Mouse (Mus musculus): ENCODE data around the gene Lce1h. TPM values are rescaled to one million over a fixed set of nuclear protein-coding genes. Genes with fewer than 3 reads are reported as not detected.

The Lce1h gene
- not detected in 2 replicates for polyA plus RNA-seq (2015; fragmentation: Nextera tagmentation; extraction: Ambion mirVana)

DNA sequence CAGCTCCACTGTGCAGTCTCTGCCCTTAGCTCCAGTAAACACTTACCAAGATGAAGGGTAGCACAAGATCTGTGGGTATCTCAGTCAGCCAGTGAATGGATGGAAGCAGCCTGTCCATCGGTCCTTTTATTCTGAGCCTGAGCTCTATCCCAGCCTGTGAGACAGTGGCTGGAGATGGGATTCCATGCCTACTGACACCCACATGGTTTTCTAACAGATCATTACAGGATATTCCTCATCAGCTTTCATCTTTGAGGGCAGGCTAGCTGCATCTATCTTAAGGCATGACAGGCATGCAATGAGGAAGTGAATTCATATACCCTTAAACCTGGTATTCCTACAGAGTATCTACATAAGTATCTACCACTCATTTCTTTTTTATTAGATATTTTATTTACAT is at the start of gene Lce1h:
TSS of gene Lce1h (minus strand) at position 101 of the 400 bp plus-strand sequence.
- no peak within 1 kb of the TSS for H3K4me2 ChIP-seq
- H3K27me3 ChIP-seq, result no peaks in the 10 kb centered on the region
- H3K4me1 ChIP-seq (replicated peaks), result no peaks in the 10 kb centered on the region
- H3K36me3 ChIP-seq, result no peaks in the 10 kb centered on the region
- ATAC-seq (ENCODE audit: low FRiP score), result no peak
- no peaks in the 10 kb centered on the region for H3K9me3 ChIP-seq
- 89% methylated on average over 1 of the region's 1 CpGs for WGBS
- no peak within 1 kb of the TSS for H3K9ac ChIP-seq
- H3K4me3 ChIP-seq, result no peak within 1 kb of the TSS
- no peak within 1 kb of the TSS for H3K27ac ChIP-seq

GRCm38 (mm10) chr3:92807791-92808190 is 42.9 kb upstream of the Lce1h start, which contains the start of gene Lce1k:
TSS of gene Lce1k (minus strand) at chr3:92807891.
- Histone ChIP-seq H3K9me3 (no peaks in the 10 kb centered on the region), H3K36me3 (no peaks in the 10 kb centered on the region), H3K4me3 (no peak within 1 kb of the TSS), H3K27ac (no peak within 1 kb of the TSS), H3K4me1 (replicated peaks) (no peaks in the 10 kb centered on the region), H3K27me3 (no peaks in the 10 kb centered on the region), H3K9ac (no peak within 1 kb of the TSS), H3K4me2 (no peak within 1 kb of the TSS)
- ATAC-seq (ENCODE audit: low FRiP score), result no peak

- Histone ChIP-seq H3K36me3 (no peaks in the 10 kb centered on the region), H3K4me1 (replicated peaks) (no peaks in the 10 kb centered on the region), H3K27me3 (no peaks in the 10 kb centered on the region), H3K4me2 (no peak within 1 kb of the TSS), H3K27ac (no peak within 1 kb of the TSS), H3K4me3 (no peak within 1 kb of the TSS), H3K9me3 (no peaks in the 10 kb centered on the region), H3K9ac (no peak within 1 kb of the TSS)
- WGBS, result 97% methylated on average over 1 of the region's 1 CpGs
- ATAC-seq (ENCODE audit: low FRiP score), result no peak
Observed at GRCm38 (mm10) chr3:92790414-92790813, 25.5 kb upstream of the Lce1h start, which contains the start of gene Lce1j. TSS of gene Lce1j (minus strand) at chr3:92790514.

DNA sequence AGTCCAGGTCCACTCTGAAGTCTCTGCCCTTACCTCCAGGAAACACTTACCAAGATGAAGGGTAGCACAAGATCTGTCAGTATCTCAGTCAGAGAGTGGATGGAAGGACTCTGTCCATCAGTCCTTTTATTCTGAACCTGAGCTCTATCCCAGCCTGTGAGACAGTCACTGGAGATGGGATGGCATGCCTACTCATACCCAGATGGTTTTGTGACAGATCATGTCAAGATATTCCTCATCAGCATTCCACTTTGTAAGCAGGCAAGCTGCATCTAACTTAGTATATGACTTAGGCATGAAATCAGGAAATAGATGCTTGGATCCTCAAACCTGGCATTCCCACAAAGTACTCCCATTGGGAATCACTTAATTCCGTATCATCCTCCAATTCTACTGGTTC is 13.9 kb upstream of the Lce1h start, which contains the start of gene Lce1i:
TSS of gene Lce1i (minus strand) at position 101 of the 400 bp plus-strand sequence.
- H3K9me3 ChIP-seq, result no peaks in the 10 kb centered on the region
- no peak for ATAC-seq (ENCODE audit: low FRiP score)
- H3K27me3 ChIP-seq, result no peaks in the 10 kb centered on the region
- 93% methylated on average over 1 of the region's 1 CpGs for WGBS
- no peak within 1 kb of the TSS for H3K27ac ChIP-seq
- H3K36me3 ChIP-seq, result no peaks in the 10 kb centered on the region
- no peak within 1 kb of the TSS for H3K9ac ChIP-seq
- no peak within 1 kb of the TSS for H3K4me2 ChIP-seq
- no peaks in the 10 kb centered on the region for H3K4me1 ChIP-seq (replicated peaks)
- H3K4me3 ChIP-seq, result no peak within 1 kb of the TSS

DNA sequence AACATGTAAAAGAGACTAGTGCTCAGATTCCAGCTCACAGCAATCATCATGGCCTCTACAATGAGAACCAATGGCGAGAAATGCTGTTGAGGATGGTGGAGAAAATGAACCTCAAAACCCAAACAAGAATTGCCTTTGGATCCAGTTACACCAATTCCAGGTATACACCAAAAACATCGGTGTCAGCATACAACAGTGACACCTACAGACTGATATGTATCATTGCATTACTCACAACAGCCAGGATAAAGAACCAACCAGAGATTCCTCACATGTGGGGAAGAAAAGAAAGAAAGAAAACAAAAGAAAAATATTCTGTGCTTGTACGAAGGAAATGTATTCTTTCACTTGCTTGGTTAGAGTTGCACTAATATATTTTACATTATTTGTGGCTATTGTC is 6.7 kb upstream of the Lce1h start:
- no peaks in the 10 kb centered on the region for H3K4me1 ChIP-seq (replicated peaks)
- no peaks in the 10 kb centered on the region for H3K9me3 ChIP-seq
- no peak overlapping the region for H3K27ac ChIP-seq
- no peaks in the 10 kb centered on the region for H3K27me3 ChIP-seq
- H3K4me2 ChIP-seq, result no peak overlapping the region
- ATAC-seq (ENCODE audit: low FRiP score), result no peak
- no peak overlapping the region for H3K4me3 ChIP-seq
- no peak overlapping the region for H3K9ac ChIP-seq
- no peaks in the 10 kb centered on the region for H3K36me3 ChIP-seq
- 25% methylated on average over 3 of the region's 3 CpGs for WGBS

DNA sequence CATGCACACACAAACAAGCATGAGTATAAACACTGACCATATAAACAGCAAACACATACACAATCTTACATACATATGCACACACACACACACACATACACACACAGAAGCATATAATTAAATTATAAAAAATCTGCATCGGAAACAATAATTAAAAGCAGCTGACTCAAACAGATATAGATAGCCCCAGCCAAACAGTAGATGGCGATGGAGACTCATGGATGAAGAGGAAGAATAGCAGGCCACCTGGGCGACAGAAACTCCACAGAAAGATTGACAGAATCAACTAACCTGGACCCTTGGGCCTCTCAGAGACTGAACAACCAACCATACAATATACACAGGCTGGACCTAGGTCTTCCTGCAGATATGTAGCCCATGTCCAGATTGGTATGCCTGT is 11.7 kb downstream of the Lce1h start:
- 0 out of 2 replicates have a peak, but pooled peaks have one; percentile 36 for ATAC-seq (ENCODE audit: low FRiP score)
- Histone ChIP-seq H3K4me1 (replicated peaks) (no peaks in the 10 kb centered on the region), H3K27ac (no peak overlapping the region), H3K9ac (no peak overlapping the region), H3K27me3 (no peaks in the 10 kb centered on the region), H3K9me3 (no peaks in the 10 kb centered on the region), H3K4me2 (no peak overlapping the region), H3K36me3 (no peaks in the 10 kb centered on the region), H3K4me3 (no peak overlapping the region)
- WGBS, result 47% methylated on average over 3 of the region's 3 CpGs

- no peak within 1 kb of the TSS for H3K9ac ChIP-seq
- WGBS, result 91% methylated on average over 1 of the region's 1 CpGs
Observed at GRCm38 (mm10) chr3:92752238-92752637, 12.6 kb downstream of the Lce1h start, which contains the start of gene Lce1g. TSS of gene Lce1g (minus strand) at chr3:92752338.

GRCm38 (mm10) chr3:92738996-92739395 is 25.9 kb downstream of the Lce1h start, which contains the start of gene Gm38119:
TSS of gene Gm38119 (minus strand) at chr3:92739096.
- Histone ChIP-seq H3K4me3 (no peak within 1 kb of the TSS), H3K4me2 (no peak within 1 kb of the TSS), H3K9me3 (no peaks in the 10 kb centered on the region), H3K27ac (no peak within 1 kb of the TSS), H3K36me3 (no peaks in the 10 kb centered on the region), H3K9ac (no peak within 1 kb of the TSS), H3K27me3 (no peaks in the 10 kb centered on the region), H3K4me1 (replicated peaks) (no peaks in the 10 kb centered on the region)
- WGBS, result 70% methylated on average over 1 of the region's 1 CpGs
- no peak for ATAC-seq (ENCODE audit: low FRiP score)

More at GRCm38 (mm10) chr3:92752238-92752637, 12.6 kb downstream of the Lce1h start, which contains the start of gene Lce1g:
- no peaks in the 10 kb centered on the region for H3K36me3 ChIP-seq
- no peak within 1 kb of the TSS for H3K4me2 ChIP-seq
- no peaks in the 10 kb centered on the region for H3K27me3 ChIP-seq
- ATAC-seq (ENCODE audit: low FRiP score), result no peak
- H3K9me3 ChIP-seq, result no peaks in the 10 kb centered on the region
- no peaks in the 10 kb centered on the region for H3K4me1 ChIP-seq (replicated peaks)
- H3K27ac ChIP-seq, result no peak within 1 kb of the TSS
- H3K4me3 ChIP-seq, result no peak within 1 kb of the TSS

GRCm38 (mm10) chr3:92722631-92723030 is 42.2 kb downstream of the Lce1h start:
- ATAC-seq (ENCODE audit: low FRiP score), result no peak

DNA sequence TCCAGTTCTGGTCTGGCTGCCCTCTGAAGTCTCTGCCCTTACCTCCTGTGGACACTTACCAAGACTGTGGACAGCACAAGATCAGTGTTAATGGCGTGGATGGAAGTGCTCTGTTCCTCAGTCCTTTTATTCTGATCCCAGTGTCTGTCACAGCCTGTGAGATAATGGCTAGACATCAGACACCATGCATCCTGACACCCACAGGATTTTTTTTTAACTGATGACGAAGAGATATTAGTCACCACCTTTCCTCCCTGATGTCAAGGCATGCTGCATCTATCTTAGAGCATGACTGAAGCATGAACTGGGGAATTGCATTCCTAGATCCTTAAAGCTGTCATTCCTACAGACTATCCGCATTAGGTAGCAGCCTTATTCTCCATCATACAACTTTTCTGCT is 44.6 kb downstream of the Lce1h start, which contains the start of gene Lce1f:
TSS of gene Lce1f (minus strand) at position 101 of the 400 bp plus-strand sequence.
- Histone ChIP-seq H3K9ac (no peak within 1 kb of the TSS), H3K27ac (no peak within 1 kb of the TSS), H3K27me3 (no peaks in the 10 kb centered on the region), H3K4me1 (replicated peaks) (no peaks in the 10 kb centered on the region), H3K4me3 (no peak within 1 kb of the TSS), H3K36me3 (no peaks in the 10 kb centered on the region), H3K4me2 (no peak within 1 kb of the TSS), H3K9me3 (no peaks in the 10 kb centered on the region)
- 79% methylated on average over 3 of the region's 3 CpGs for WGBS
- ATAC-seq (ENCODE audit: low FRiP score), result no peak

More at GRCm38 (mm10) chr3:92722631-92723030, 42.2 kb downstream of the Lce1h start:
- Histone ChIP-seq H3K36me3 (no peaks in the 10 kb centered on the region), H3K4me3 (no peak overlapping the region), H3K27ac (no peak overlapping the region), H3K4me1 (replicated peaks) (no peaks in the 10 kb centered on the region), H3K4me2 (no peak overlapping the region), H3K9me3 (no peaks in the 10 kb centered on the region), H3K27me3 (no peaks in the 10 kb centered on the region), H3K9ac (no peak overlapping the region)
- 89% methylated on average over 5 of the region's 5 CpGs for WGBS

GRCm38 (mm10) chr3:92715122-92715521 is 49.7 kb downstream of the Lce1h start:
- H3K27ac ChIP-seq, result no peak overlapping the region
- H3K9ac ChIP-seq, result no peak overlapping the region
- no peaks in the 10 kb centered on the region for H3K36me3 ChIP-seq
- no peak overlapping the region for H3K4me2 ChIP-seq
- H3K27me3 ChIP-seq, result no peaks in the 10 kb centered on the region
- no peaks in the 10 kb centered on the region for H3K9me3 ChIP-seq
- no peak overlapping the region for H3K4me3 ChIP-seq
- no peaks in the 10 kb centered on the region for H3K4me1 ChIP-seq (replicated peaks)
- ATAC-seq (ENCODE audit: low FRiP score), result no peak

All from hindbrain, embryonic 13.5 days (tissue).